Mouse (Mus musculus) monocyte, adult 2 months (primary cell): ENCODE data around the gene Gm20830.
"Not testable (repeated sequence)": the region's sequence is repeated elsewhere in the genome, so short reads cannot be mapped to it uniquely, and the experiment has no call there.

ENCODE experiments used
- DNase-seq, 2 experiments: peaks; one replicate each; pipeline ENCODE4 v3.0.0; 2022; ENCODE audit warnings: low spot score in 2 of 2, low read depth in 1 of 2

Gene Gm20830

GRCm38 (mm10) chrY:6918182-6918581 lies at the start of gene Gm20830:
TSS of gene Gm20830 (minus strand) at chrY:6918282.
- not testable (repeated sequence) for DNase-seq
